ENCODE assay signal across 16 mouse cellular contexts in genomic region chr1:190898899-190899575, GRCm38 (mm10). TPM values are rescaled to one million over a fixed set of nuclear protein-coding genes. Genes with fewer than 3 reads are reported as not detected.
DNase-seq lines count a peak whose midpoint lies in the region; ATAC-seq and TF ChIP-seq lines count a peak whose summit lies in the region.
"Had no signal": no experiment of that assay in that cellular context is flagged by ENCODE, and none has a peak within 500 bp of the region (broad histone marks: within the 10 kb centered on the region; RNA-seq: fewer than 3 reads in every experiment).

No protein-coding gene starts in this region.

- H3K27ac ChIP-seq in embryonic facial prominence, embryonic 13.5 days, result 0 out of 2 replicates have a peak overlapping the region, but pooled peaks have one; percentile 22
- H3K27ac ChIP-seq in embryonic facial prominence, embryonic 10.5 days (replicated peaks), result no peak overlapping the region
- no peak overlapping the region for H3K27ac ChIP-seq in forebrain, postnatal 0 days (ENCODE audit: low read depth, low read length)
- H3K27ac ChIP-seq: embryonic facial prominence, embryonic 12.5 days; midbrain, embryonic 13.5 days; neural tube, embryonic 15.5 days had no signal

- no peak for TF ChIP-seq CTCF in forebrain, postnatal 0 days (IDR thresholded peaks at IDR 0.05; ENCODE audit: low read depth)

- H3K36me3 ChIP-seq in embryonic facial prominence, embryonic 13.5 days, result peaks cover 46% of the 10 kb centered on the region
- H3K36me3 ChIP-seq in embryonic facial prominence, embryonic 10.5 days (replicated peaks), result peaks cover 70% of the 10 kb centered on the region
- H3K36me3 ChIP-seq in forebrain, postnatal 0 days (ENCODE audit: insufficient read depth), result peaks cover 31% of the 10 kb centered on the region

- DNase-seq in embryonic facial prominence, embryonic 10.5 days (ENCODE audit: low spot score), result no peak
- DNase-seq in urinary bladder, postnatal 25 days (ENCODE audit: low spot score), result peak; percentile 19
- no peak for DNase-seq in urinary bladder, adult 2 months (ENCODE audit: low spot score)
- peak; percentile 60 for DNase-seq in lung, postnatal 14 days
- no peak for DNase-seq in spleen, adult 12 weeks (ENCODE audit: low spot score)
- DNase-seq in forebrain, postnatal 0 days, result no peak
- no peak for DNase-seq in cerebellum, adult 9-10 months
- DNase-seq: adrenal gland, postnatal 36 days; cerebellum, adult 9-11 months; right cerebral cortex, postnatal 4 days; thymus, adult 2 months had no signal

- H3K4me1 ChIP-seq in embryonic facial prominence, embryonic 13.5 days, result no peaks in the 10 kb centered on the region; the same call in 1 of the 2 replicates
- H3K4me1 ChIP-seq in embryonic facial prominence, embryonic 10.5 days, result 0 out of 2 replicates have a peak, but pooled peaks cover 3% of the 10 kb centered on the region
- no peaks in the 10 kb centered on the region for H3K4me1 ChIP-seq in forebrain, postnatal 0 days (ENCODE audit: insufficient read depth)
- H3K4me1 ChIP-seq: embryonic facial prominence, embryonic 12.5 days; midbrain, embryonic 13.5 days; neural tube, embryonic 15.5 days had no signal

- no peaks in the 10 kb centered on the region for H3K9me3 ChIP-seq in embryonic facial prominence, embryonic 13.5 days
- H3K9me3 ChIP-seq in embryonic facial prominence, embryonic 10.5 days, result no peaks in the 10 kb centered on the region
- no peaks in the 10 kb centered on the region for H3K9me3 ChIP-seq in forebrain, postnatal 0 days (ENCODE audit: low read length)
- H3K9me3 ChIP-seq: embryonic facial prominence, embryonic 12.5 days; midbrain, embryonic 13.5 days; neural tube, embryonic 15.5 days had no signal

- no peak for ATAC-seq in embryonic facial prominence, embryonic 13.5 days (ENCODE audit: insufficient number of reproducible peaks, insufficient read depth, low FRiP score, low TSS enrichment, low read depth)
- no peak for ATAC-seq in forebrain, postnatal 0 days
- ATAC-seq: hindbrain, embryonic 16.5 days; midbrain, embryonic 13.5 days had no signal

- no peak overlapping the region for H3K9ac ChIP-seq in embryonic facial prominence, embryonic 13.5 days
- H3K9ac ChIP-seq in forebrain, postnatal 0 days, result no peak overlapping the region
- H3K9ac ChIP-seq: embryonic facial prominence, embryonic 12.5 days; midbrain, embryonic 13.5 days; neural tube, embryonic 15.5 days had no signal

- H3K4me2 ChIP-seq in embryonic facial prominence, embryonic 13.5 days, result no peak overlapping the region
- H3K4me2 ChIP-seq in forebrain, postnatal 0 days (ENCODE audit: low read depth), result no peak overlapping the region
- H3K4me2 ChIP-seq: embryonic facial prominence, embryonic 12.5 days; midbrain, embryonic 13.5 days; neural tube, embryonic 15.5 days had no signal

- WGBS in embryonic facial prominence, embryonic 13.5 days, result 73% methylated on average over 9 of the region's 9 CpGs
- WGBS in embryonic facial prominence, embryonic 10.5 days, result 85% methylated on average over 9 of the region's 9 CpGs
- WGBS in forebrain, postnatal 0 days, result 90% methylated on average over 9 of the region's 9 CpGs

- H3K4me3 ChIP-seq in embryonic facial prominence, embryonic 13.5 days, result no peak overlapping the region
- H3K4me3 ChIP-seq in embryonic facial prominence, embryonic 10.5 days, result no peak overlapping the region
- no peak overlapping the region for H3K4me3 ChIP-seq in forebrain, postnatal 0 days (ENCODE audit: low read depth, low read length)
- H3K4me3 ChIP-seq: embryonic facial prominence, embryonic 12.5 days; midbrain, embryonic 13.5 days; neural tube, embryonic 15.5 days had no signal

- H3K27me3 ChIP-seq in embryonic facial prominence, embryonic 13.5 days, result no peaks in the 10 kb centered on the region
- no peaks in the 10 kb centered on the region for H3K27me3 ChIP-seq in embryonic facial prominence, embryonic 10.5 days (replicated peaks; ENCODE audit: low read depth, poor library complexity, severe bottlenecking)
- no peaks in the 10 kb centered on the region for H3K27me3 ChIP-seq in forebrain, postnatal 0 days (ENCODE audit: insufficient read depth, low read length)
- H3K27me3 ChIP-seq: embryonic facial prominence, embryonic 12.5 days; midbrain, embryonic 13.5 days; neural tube, embryonic 15.5 days had no signal

RNA-seq across cellular contexts. Expression of gene Rps6kc1, which starts 12.5 kb away (rescaled TPM):
- 16.9 and 18.4 TPM in 2 replicates for polyA plus RNA-seq in embryonic facial prominence, embryonic 13.5 days (2015; fragmentation: Nextera tagmentation; extraction: Ambion mirVana)
- polyA plus RNA-seq in embryonic facial prominence, embryonic 10.5 days (2016; fragmentation: Nextera tagmentation; extraction: Ambion mirVana), result 14.6 and 16.9 TPM in 2 replicates
- polyA plus RNA-seq in urinary bladder, adult 2 months (2012; rRNA removed), result 9.5 and 13.8 TPM in 2 replicates
- total RNA-seq in forebrain, postnatal 0 days (2014; rRNA removed), result 42.8 and 47.4 TPM in 2 replicates
- polyA plus RNA-seq in forebrain, postnatal 0 days (2015; fragmentation: Nextera tagmentation; extraction: Ambion mirVana), result 23.0 and 26.1 TPM in 2 replicates

RNA-seq across cellular contexts. Expression of gene Angel2, which starts 25.9 kb away (rescaled TPM):
- 51.5 and 60.1 TPM in 2 replicates for polyA plus RNA-seq in embryonic facial prominence, embryonic 13.5 days (2015; fragmentation: Nextera tagmentation; extraction: Ambion mirVana)
- 50.4 and 55.3 TPM in 2 replicates for polyA plus RNA-seq in embryonic facial prominence, embryonic 10.5 days (2016; fragmentation: Nextera tagmentation; extraction: Ambion mirVana)
- polyA plus RNA-seq in urinary bladder, adult 2 months (2012; rRNA removed), result 45.3 and 50.5 TPM in 2 replicates
- total RNA-seq in forebrain, postnatal 0 days (2014; rRNA removed), result 48.5 and 49.1 TPM in 2 replicates
- 44.3 and 47.7 TPM in 2 replicates for polyA plus RNA-seq in forebrain, postnatal 0 days (2015; fragmentation: Nextera tagmentation; extraction: Ambion mirVana)

Comparison
In these comparisons a context has a peak if more than half of its experiments do, and no peak if none do; other contexts are left out.
1. DNase-seq: peak in urinary bladder, postnatal 25 days (single experiment) and lung, postnatal 14 days (single experiment); none in embryonic facial prominence, embryonic 10.5 days (single experiment), urinary bladder, adult 2 months (single experiment), spleen, adult 12 weeks (single experiment), forebrain, postnatal 0 days (single experiment) and cerebellum, adult 9-10 months (single experiment).